Mouse (Mus musculus) limb, embryonic 15.5 days (tissue): Measurements from ENCODE around the gene Itpr3. TPM values are rescaled to one million over a fixed set of nuclear protein-coding genes. Genes with fewer than 3 reads are reported as not detected.
A peak's percentile ranks its signal among the peaks of the same experiment; 100 is the strongest.

Experiments
- ATAC-seq: fragments of 200-750 bp; cut with Nextera tagmentation; 2 replicates; pipeline ENCODE4 v1.8.0; 2017; ENCODE audit warnings: low read depth, moderate TSS enrichment; ENCODE audit not compliant: insufficient number of reproducible peaks, low FRiP score, low TSS enrichment
- H3K27ac ChIP-seq: fragments of 300-500 bp; sonication (generic); 2 replicates; pipeline ENCODE4 v1.5.1; 2015; ENCODE audit warnings: moderate library complexity, mild to moderate bottlenecking, inconsistent platforms
- H3K27me3 ChIP-seq: fragments of 300-500 bp; sonication (generic); 2 replicates; pipeline ENCODE4 v1.6.1; 2015; ENCODE audit warnings: inconsistent platforms
- H3K36me3 ChIP-seq: fragments of 300-500 bp; sonication (generic); 2 replicates; pipeline ENCODE4 v1.6.1; 2015; ENCODE audit warnings: inconsistent platforms
- H3K4me1 ChIP-seq: fragments of 300-500 bp; sonication (generic); 2 replicates; pipeline ENCODE4 v1.6.1; 2015; ENCODE audit warnings: inconsistent platforms
- H3K4me2 ChIP-seq: fragments of 300-500 bp; sonication (generic); 2 replicates; pipeline ENCODE4 v1.6.1; 2015; ENCODE audit warnings: mild to moderate bottlenecking, inconsistent platforms
- H3K4me3 ChIP-seq: fragments of 300-500 bp; sonication (generic); 2 replicates; pipeline ENCODE4 v1.5.1; 2015; ENCODE audit warnings: mild to moderate bottlenecking, inconsistent platforms
- H3K9ac ChIP-seq: fragments of 300-500 bp; sonication (generic); 2 replicates; pipeline ENCODE4 v1.6.1; 2015; ENCODE audit warnings: inconsistent platforms
- H3K9me3 ChIP-seq: fragments of 300-500 bp; sonication (generic); 2 replicates; pipeline ENCODE4 v1.6.1; 2016; ENCODE audit warnings: inconsistent platforms
- WGBS: fragments of 180-500 bp; shearing (Covaris S2); methylation state at CpG from one replicate; pipeline ENCODE4 v1.1.7; 2015; 5-methylcytosine and 5-hydroxymethylcytosine counted together
- polyA plus RNA-seq: library from polyadenylated mRNA; unstranded; fragments of >200 nt; fragmentation: Nextera tagmentation; extraction: Ambion mirVana; gene quantifications from 2 replicates; pipeline ENCODE4 v1.2.1, GENCODE M21; 2015

Itpr3 gene
- 4.3 and 4.4 TPM in 2 replicates for polyA plus RNA-seq

- ATAC-seq = peak; percentile 57
- Histone ChIP-seq H3K4me2 (peak within 1 kb of the TSS; percentile 86), H3K27me3 (no peaks in the 10 kb centered on the region; the same call in 1 of the 2 replicates), H3K4me3 (peak within 1 kb of the TSS; percentile 56), H3K9ac (peak within 1 kb of the TSS; percentile 35), H3K27ac (peak within 1 kb of the TSS; percentile 84), H3K36me3 (no peaks in the 10 kb centered on the region), H3K4me1 (peaks cover 54% of the 10 kb centered on the region), H3K9me3 (no peaks in the 10 kb centered on the region)
- WGBS = under 1% methylated on average over 65 of the region's 66 CpGs
These were observed at the start of gene Itpr3 for GRCm38 (mm10) chr17:27056812-27057516. Gene Itpr3, plus strand, starts transcription at chr17:27057304.

GRCm38 (mm10) chr17:27008277-27008676 lies 48.8 kb upstream of the Itpr3 start:
- H3K4me1 ChIP-seq = peaks cover 5% of the 10 kb centered on the region; the same call in 1 of the 2 replicates
- no peak for ATAC-seq
- H3K9ac ChIP-seq = no peak overlapping the region
- H3K9me3 ChIP-seq = no peaks in the 10 kb centered on the region
- H3K4me2 ChIP-seq = no peak overlapping the region
- H3K36me3 ChIP-seq = no peaks in the 10 kb centered on the region
- H3K4me3 ChIP-seq = no peak overlapping the region
- 0 out of 2 replicates have a peak, but pooled peaks cover 3% of the 10 kb centered on the region for H3K27me3 ChIP-seq
- WGBS = 69% methylated on average over 2 of the region's 2 CpGs
- no peak overlapping the region for H3K27ac ChIP-seq

GRCm38 (mm10) chr17:27011167-27011566 lies 45.9 kb upstream of the Itpr3 start:
- no peaks in the 10 kb centered on the region for H3K9me3 ChIP-seq
- WGBS = 86% methylated on average over 10 of the region's 10 CpGs
- ATAC-seq = no peak

GRCm38 (mm10) chr17:27011998-27012672 lies 45.0 kb upstream of the Itpr3 start:
- Histone ChIP-seq H3K9ac (no peak overlapping the region), H3K27me3 (no peaks in the 10 kb centered on the region), H3K4me3 (no peak overlapping the region), H3K9me3 (no peaks in the 10 kb centered on the region), H3K4me2 (no peak overlapping the region), H3K36me3 (no peaks in the 10 kb centered on the region), H3K27ac (no peak overlapping the region), H3K4me1 (peaks cover under 1% of the 10 kb centered on the region; the same call in 1 of the 2 replicates)
- no peak for ATAC-seq
- WGBS = 54% methylated on average over 14 of the region's 14 CpGs

More at GRCm38 (mm10) chr17:27011167-27011566, 45.9 kb upstream of the Itpr3 start:
- H3K4me1 ChIP-seq = no peaks in the 10 kb centered on the region
- H3K9ac ChIP-seq = no peak overlapping the region
- H3K27me3 ChIP-seq = no peaks in the 10 kb centered on the region
- no peak overlapping the region for H3K27ac ChIP-seq
- no peak overlapping the region for H3K4me3 ChIP-seq
- H3K4me2 ChIP-seq = no peak overlapping the region
- no peaks in the 10 kb centered on the region for H3K36me3 ChIP-seq

GRCm38 (mm10) chr17:27012909-27013308 lies 44.2 kb upstream of the Itpr3 start:
- no peak overlapping the region for H3K4me2 ChIP-seq
- H3K4me3 ChIP-seq = no peak overlapping the region
- no peaks in the 10 kb centered on the region for H3K27me3 ChIP-seq
- no peaks in the 10 kb centered on the region for H3K36me3 ChIP-seq
- no peaks in the 10 kb centered on the region for H3K9me3 ChIP-seq
- 31% methylated on average over 6 of the region's 6 CpGs for WGBS
- peaks cover 7% of the 10 kb centered on the region for H3K4me1 ChIP-seq
- H3K9ac ChIP-seq = no peak overlapping the region
- no peak overlapping the region for H3K27ac ChIP-seq
- no peak for ATAC-seq

GRCm38 (mm10) chr17:27017564-27018499 lies 39.3 kb upstream of the Itpr3 start:
- WGBS = 5% methylated on average over 34 of the region's 34 CpGs
- no peaks in the 10 kb centered on the region for H3K27me3 ChIP-seq
- H3K4me2 ChIP-seq = peak overlapping the region; percentile 65
- ATAC-seq = peak; percentile 78
- H3K4me3 ChIP-seq = peak overlapping the region; percentile 59
- H3K27ac ChIP-seq = peak overlapping the region; percentile 82
- H3K9ac ChIP-seq = peak overlapping the region; percentile 46
- H3K4me1 ChIP-seq = peaks cover 15% of the 10 kb centered on the region
- H3K36me3 ChIP-seq = peaks cover 34% of the 10 kb centered on the region
- no peaks in the 10 kb centered on the region for H3K9me3 ChIP-seq

- Histone ChIP-seq H3K9me3 (no peaks in the 10 kb centered on the region), H3K4me1 (peaks cover 15% of the 10 kb centered on the region), H3K36me3 (peaks cover 38% of the 10 kb centered on the region), H3K27ac (peak overlapping the region; percentile 82), H3K9ac (peak overlapping the region; percentile 46; the same call in 1 of the 2 replicates), H3K4me3 (peak overlapping the region; percentile 59), H3K27me3 (no peaks in the 10 kb centered on the region), H3K4me2 (peak overlapping the region; percentile 65)
- no peak for ATAC-seq
- 37% methylated on average over 12 of the region's 12 CpGs for WGBS
These were observed 38.4 kb upstream of the Itpr3 start for GRCm38 (mm10) chr17:27018555-27019196.

GRCm38 (mm10) chr17:27021076-27021475 lies 36.0 kb upstream of the Itpr3 start:
- Histone ChIP-seq H3K4me1 (peaks cover 15% of the 10 kb centered on the region), H3K9me3 (no peaks in the 10 kb centered on the region), H3K36me3 (peaks cover 61% of the 10 kb centered on the region), H3K27me3 (no peaks in the 10 kb centered on the region), H3K27ac (no peak overlapping the region), H3K9ac (no peak overlapping the region), H3K4me3 (no peak overlapping the region), H3K4me2 (no peak overlapping the region)
- WGBS = 91% methylated on average over 13 of the region's 14 CpGs
- no peak for ATAC-seq

- Histone ChIP-seq H3K9me3 (no peaks in the 10 kb centered on the region), H3K36me3 (peaks cover 66% of the 10 kb centered on the region), H3K27ac (no peak overlapping the region), H3K4me3 (no peak overlapping the region), H3K27me3 (no peaks in the 10 kb centered on the region), H3K9ac (no peak overlapping the region), H3K4me1 (peaks cover 15% of the 10 kb centered on the region), H3K4me2 (no peak overlapping the region)
- WGBS = 93% methylated on average over 9 of the region's 9 CpGs
- ATAC-seq = no peak
These were observed 35.4 kb upstream of the Itpr3 start for GRCm38 (mm10) chr17:27021736-27022135.

- ATAC-seq = no peak
- no peaks in the 10 kb centered on the region for H3K9me3 ChIP-seq
- no peak overlapping the region for H3K27ac ChIP-seq
- no peak overlapping the region for H3K9ac ChIP-seq
- peaks cover 14% of the 10 kb centered on the region for H3K4me1 ChIP-seq
- peaks cover 66% of the 10 kb centered on the region for H3K36me3 ChIP-seq
- no peak overlapping the region for H3K4me3 ChIP-seq
- WGBS = 87% methylated on average over 4 of the region's 4 CpGs
- H3K4me2 ChIP-seq = no peak overlapping the region
- H3K27me3 ChIP-seq = no peaks in the 10 kb centered on the region
These were observed 33.8 kb upstream of the Itpr3 start for GRCm38 (mm10) chr17:27023342-27023741.

GRCm38 (mm10) chr17:27025326-27025902 lies 31.7 kb upstream of the Itpr3 start:
- no peak overlapping the region for H3K9ac ChIP-seq
- H3K27ac ChIP-seq = no peak overlapping the region
- no peak overlapping the region for H3K4me3 ChIP-seq
- peaks cover 15% of the 10 kb centered on the region for H3K4me1 ChIP-seq
- H3K9me3 ChIP-seq = no peaks in the 10 kb centered on the region
- H3K27me3 ChIP-seq = no peaks in the 10 kb centered on the region
- peaks cover 56% of the 10 kb centered on the region for H3K36me3 ChIP-seq
- no peak overlapping the region for H3K4me2 ChIP-seq
- 93% methylated on average over 17 of the region's 17 CpGs for WGBS
- ATAC-seq = no peak
